ENCODE assay signal across 20 mouse cellular contexts in genomic region chr1:122043114-122043513, GRCm38 (mm10).
DNase-seq lines count a peak whose midpoint lies in the region; ATAC-seq and TF ChIP-seq lines count a peak whose summit lies in the region.
"Had no signal": no experiment of that assay in that cellular context is flagged by ENCODE, and none has a peak within 500 bp of the region (broad histone marks: within the 10 kb centered on the region; RNA-seq: fewer than 3 reads in every experiment).

No protein-coding gene starts in this region.

- H3K9ac ChIP-seq in forebrain, embryonic 14.5 days (ENCODE audit: low read length) = no peak overlapping the region
- H3K9ac ChIP-seq in forebrain, embryonic 11.5 days (ENCODE audit: low read length) = no peak overlapping the region
- H3K9ac ChIP-seq in lung, embryonic 14.5 days = no peak overlapping the region
- H3K9ac ChIP-seq in liver, embryonic 11.5 days (ENCODE audit: low read depth, low read length) = no peak overlapping the region
- H3K9ac ChIP-seq: embryonic facial prominence, embryonic 15.5 days; limb, embryonic 13.5 days; liver, embryonic 15.5 days; midbrain, embryonic 12.5 days had no signal

- no peaks in the 10 kb centered on the region for H3K36me3 ChIP-seq in forebrain, embryonic 14.5 days (ENCODE audit: control insufficient read depth, insufficient read depth, low read length)
- no peaks in the 10 kb centered on the region for H3K36me3 ChIP-seq in forebrain, embryonic 11.5 days (ENCODE audit: control insufficient read depth, insufficient read depth, low read length)
- H3K36me3 ChIP-seq in lung, embryonic 14.5 days (ENCODE audit: insufficient read depth) = no peaks in the 10 kb centered on the region
- no peaks in the 10 kb centered on the region for H3K36me3 ChIP-seq in liver, embryonic 11.5 days (ENCODE audit: control insufficient read depth, insufficient read depth, low read length)
- H3K36me3 ChIP-seq: embryonic facial prominence, embryonic 15.5 days; forebrain, embryonic 10.5 days; limb, embryonic 13.5 days; liver, embryonic 15.5 days; midbrain, embryonic 12.5 days had no signal

- H3K27ac ChIP-seq in forebrain, embryonic 14.5 days (ENCODE audit: low read depth, low read length) = no peak overlapping the region
- H3K27ac ChIP-seq in forebrain, embryonic 11.5 days (ENCODE audit: low read depth, low read length) = no peak overlapping the region
- no peak overlapping the region for H3K27ac ChIP-seq in lung, embryonic 14.5 days (ENCODE audit: low read depth)
- H3K27ac ChIP-seq in liver, embryonic 11.5 days (ENCODE audit: low read depth, low read length) = no peak overlapping the region
- H3K27ac ChIP-seq: embryonic facial prominence, embryonic 15.5 days; forebrain, embryonic 10.5 days; limb, embryonic 13.5 days; liver, embryonic 15.5 days; midbrain, embryonic 12.5 days had no signal

- 63% methylated on average over 5 of the region's 5 CpGs for WGBS in forebrain, embryonic 14.5 days
- 79% methylated on average over 5 of the region's 5 CpGs for WGBS in forebrain, embryonic 11.5 days
- 45% methylated on average over 5 of the region's 5 CpGs for WGBS in lung, embryonic 14.5 days
- WGBS in liver, embryonic 11.5 days = 68% methylated on average over 5 of the region's 5 CpGs

- H3K27me3 ChIP-seq in forebrain, embryonic 14.5 days (replicated peaks; ENCODE audit: control insufficient read depth, insufficient read depth, low read length) = no peaks in the 10 kb centered on the region
- no peaks in the 10 kb centered on the region for H3K27me3 ChIP-seq in forebrain, embryonic 11.5 days (ENCODE audit: control insufficient read depth, insufficient read depth, low read length)
- H3K27me3 ChIP-seq in lung, embryonic 14.5 days (ENCODE audit: insufficient read depth, low read length) = no peaks in the 10 kb centered on the region
- H3K27me3 ChIP-seq in liver, embryonic 11.5 days (replicated peaks; ENCODE audit: control insufficient read depth, insufficient read depth, low read length) = no peaks in the 10 kb centered on the region
- H3K27me3 ChIP-seq: embryonic facial prominence, embryonic 15.5 days; limb, embryonic 13.5 days; liver, embryonic 15.5 days; midbrain, embryonic 12.5 days had no signal

- ATAC-seq in forebrain, embryonic 14.5 days = no peak
- no peak for ATAC-seq in forebrain, embryonic 11.5 days (replicated peaks; ENCODE audit: low FRiP score)
- ATAC-seq in lung, embryonic 14.5 days (ENCODE audit: insufficient read depth) = no peak
- ATAC-seq in liver, embryonic 11.5 days (replicated peaks; ENCODE audit: low FRiP score) = no peak

- TF ChIP-seq CTCF in lung, embryonic 14.5 days (IDR thresholded peaks at IDR 0.05; ENCODE audit: low read depth) = no peak

- peak; percentile 47 for DNase-seq in forebrain, embryonic 14.5 days (ENCODE audit: low spot score)
- no peak for DNase-seq in forebrain, embryonic 11.5 days (ENCODE audit: low spot score)
- DNase-seq in lung, embryonic 14.5 days = peak; percentile 26
- DNase-seq in lung, postnatal 25 days (ENCODE audit: low spot score) = no peak
- DNase-seq in right cerebral cortex, postnatal 4 days = peak; percentile 11
- no peak for DNase-seq in right cerebral cortex, postnatal 25 days
- peak; percentile 7 to 26 for DNase-seq in layer of hippocampus, postnatal 36 days
- DNase-seq in liver, embryonic 11.5 days (ENCODE audit: low spot score) = no peak
- DNase-seq: adrenal gland, postnatal 10 days; embryo, embryonic 11 days; gastrocnemius, postnatal 25 days; kidney, adult 8-10 months; kidney, postnatal 36 days; lung, postnatal 4 days; thymus, postnatal 36 days had no signal

- no peak overlapping the region for H3K4me3 ChIP-seq in forebrain, embryonic 14.5 days (ENCODE audit: low read depth, low read length)
- H3K4me3 ChIP-seq in forebrain, embryonic 11.5 days (ENCODE audit: low read depth, low read length) = no peak overlapping the region
- no peak overlapping the region for H3K4me3 ChIP-seq in lung, embryonic 14.5 days (ENCODE audit: low read depth, low read length)
- H3K4me3 ChIP-seq in liver, embryonic 11.5 days (ENCODE audit: low read depth, low read length) = no peak overlapping the region
- H3K4me3 ChIP-seq: embryonic facial prominence, embryonic 15.5 days; forebrain, embryonic 10.5 days; limb, embryonic 13.5 days; liver, embryonic 15.5 days; midbrain, embryonic 12.5 days had no signal

- H3K4me2 ChIP-seq in forebrain, embryonic 14.5 days (ENCODE audit: low read length) = no peak overlapping the region
- H3K4me2 ChIP-seq in forebrain, embryonic 11.5 days (ENCODE audit: low read depth, low read length, severe bottlenecking) = no peak overlapping the region
- H3K4me2 ChIP-seq in lung, embryonic 14.5 days = no peak overlapping the region
- no peak overlapping the region for H3K4me2 ChIP-seq in liver, embryonic 11.5 days
- H3K4me2 ChIP-seq: embryonic facial prominence, embryonic 15.5 days; limb, embryonic 13.5 days; liver, embryonic 15.5 days; midbrain, embryonic 12.5 days had no signal

- H3K9me3 ChIP-seq in forebrain, embryonic 14.5 days (replicated peaks; ENCODE audit: control insufficient read depth, low read length) = no peaks in the 10 kb centered on the region
- H3K9me3 ChIP-seq in forebrain, embryonic 11.5 days (ENCODE audit: control insufficient read depth, low read length) = no peaks in the 10 kb centered on the region
- H3K9me3 ChIP-seq in lung, embryonic 14.5 days (ENCODE audit: low read depth, low read length) = no peaks in the 10 kb centered on the region
- H3K9me3 ChIP-seq in liver, embryonic 11.5 days (ENCODE audit: control insufficient read depth, low read length) = no peaks in the 10 kb centered on the region
- H3K9me3 ChIP-seq: embryonic facial prominence, embryonic 15.5 days; forebrain, embryonic 10.5 days; limb, embryonic 13.5 days; liver, embryonic 15.5 days; midbrain, embryonic 12.5 days had no signal

- H3K4me1 ChIP-seq in forebrain, embryonic 14.5 days (ENCODE audit: control insufficient read depth, insufficient read depth, low read length) = no peaks in the 10 kb centered on the region
- no peaks in the 10 kb centered on the region for H3K4me1 ChIP-seq in forebrain, embryonic 11.5 days (replicated peaks; ENCODE audit: control insufficient read depth, insufficient read depth, low read length)
- H3K4me1 ChIP-seq in lung, embryonic 14.5 days (ENCODE audit: insufficient read depth) = no peaks in the 10 kb centered on the region
- H3K4me1 ChIP-seq in liver, embryonic 11.5 days (replicated peaks; ENCODE audit: control insufficient read depth, insufficient read depth, low read length) = no peaks in the 10 kb centered on the region
- H3K4me1 ChIP-seq: embryonic facial prominence, embryonic 15.5 days; forebrain, embryonic 10.5 days; limb, embryonic 13.5 days; liver, embryonic 15.5 days; midbrain, embryonic 12.5 days had no signal

Comparison
In these comparisons a context has a peak if more than half of its experiments do, and no peak if none do; other contexts are left out.
1. DNase-seq: peak in forebrain, embryonic 14.5 days (single experiment), lung, embryonic 14.5 days (single experiment), right cerebral cortex, postnatal 4 days (single experiment) and layer of hippocampus, postnatal 36 days (2 of 2); none in forebrain, embryonic 11.5 days (single experiment), lung, postnatal 25 days (single experiment), right cerebral cortex, postnatal 25 days (single experiment) and liver, embryonic 11.5 days (single experiment).